Mouse (Mus musculus): ENCODE measurements around the gene Foxk1. TPM values are rescaled to one million over a fixed set of nuclear protein-coding genes. Genes with fewer than 3 reads are reported as not detected.
A peak's percentile ranks its signal among the peaks of the same experiment; 100 is the strongest.

Foxk1 gene
- polyA plus RNA-seq, 1 experiment from 2014 or later: 1.9 TPM

DNA sequence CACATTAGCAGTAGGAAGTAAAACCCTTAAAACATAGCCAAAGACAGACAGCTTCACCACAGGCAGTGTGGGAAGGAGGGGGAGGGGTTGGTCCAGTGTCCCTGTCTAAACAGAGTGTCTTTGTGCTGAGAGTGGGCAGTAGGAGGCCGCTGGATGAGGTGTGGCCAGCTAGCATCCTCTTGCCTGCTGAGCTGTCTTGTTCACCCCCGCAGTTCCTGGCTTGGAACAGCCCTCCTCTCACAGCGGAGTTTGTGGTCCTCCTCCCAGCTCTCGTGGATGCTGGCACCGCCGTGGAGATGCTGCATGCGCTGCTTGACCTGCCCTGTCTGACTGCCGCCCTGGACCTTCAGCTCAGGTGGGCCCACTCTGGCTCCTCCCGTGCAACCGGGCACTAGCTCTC, 72.4 kb downstream of the Foxk1 start:
- Histone ChIP-seq H3K27ac (ENCODE audit: low read length) (no peak overlapping the region), H3K9me3 (ENCODE audit: control insufficient read depth, low read length) (no peaks in the 10 kb centered on the region), H3K4me2 (ENCODE audit: low read depth, low read length) (no peak overlapping the region), H3K4me1 (ENCODE audit: control insufficient read depth, insufficient read depth, low read length) (no peaks in the 10 kb centered on the region), H3K27me3 (replicated peaks; ENCODE audit: control insufficient read depth, insufficient read depth, low read length) (no peaks in the 10 kb centered on the region), H3K4me3 (ENCODE audit: low read length) (no peak overlapping the region), H3K36me3 (ENCODE audit: control insufficient read depth, insufficient read depth, low read length) (peaks cover 3% of the 10 kb centered on the region; the same call in 1 of the 2 replicates), H3K9ac (ENCODE audit: low read depth, low read length) (no peak overlapping the region)
- ATAC-seq: no peak
- 64% methylated on average over 10 of the region's 10 CpGs for WGBS

DNA sequence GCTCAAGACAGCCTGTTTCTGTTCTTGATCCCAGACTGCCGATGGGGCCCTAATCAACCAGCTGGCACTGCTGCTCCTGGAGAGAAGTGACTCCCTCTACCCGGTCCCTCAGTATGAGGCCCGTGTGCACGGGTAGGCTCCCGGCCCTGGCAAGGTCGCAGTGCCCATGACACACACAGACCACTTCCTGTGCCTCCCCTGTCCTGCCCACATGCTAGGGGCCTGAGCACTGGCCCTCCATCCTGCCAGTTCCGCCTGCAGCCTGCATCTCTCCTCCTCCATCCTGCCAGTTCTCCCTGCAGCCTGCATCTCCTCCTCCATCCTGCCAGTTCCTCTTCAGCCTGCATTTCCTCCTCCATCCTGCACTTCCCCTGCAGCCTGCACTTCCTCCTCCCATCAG, 74.4 kb downstream of the Foxk1 start:
- no peak for ATAC-seq

DNA sequence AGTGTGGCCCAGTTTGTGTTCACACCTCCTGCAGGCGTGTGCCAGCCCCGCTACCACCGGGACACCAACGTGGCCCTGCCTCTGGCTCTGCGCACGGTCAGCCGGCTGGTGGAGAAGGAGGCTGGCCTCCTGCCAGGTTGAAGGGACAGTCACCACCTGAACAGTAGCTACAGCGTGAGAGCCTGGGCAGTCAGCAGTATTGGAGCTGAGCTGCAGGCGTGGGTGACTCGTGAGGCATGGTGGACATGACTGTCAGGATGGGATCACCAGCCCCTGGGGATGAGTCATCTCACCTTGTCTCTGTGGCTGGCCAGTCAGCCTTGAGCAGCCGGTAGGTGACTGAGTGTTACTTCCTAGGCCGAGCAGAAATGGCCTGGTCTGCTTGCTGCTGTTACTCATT, 76.0 kb downstream of the Foxk1 start:
- H3K4me3 ChIP-seq (ENCODE audit: low read length): no peak overlapping the region
- no peak overlapping the region for H3K9ac ChIP-seq (ENCODE audit: low read depth, low read length)
- no peak overlapping the region for H3K4me2 ChIP-seq (ENCODE audit: low read depth, low read length)
- no peaks in the 10 kb centered on the region for H3K9me3 ChIP-seq (ENCODE audit: control insufficient read depth, low read length)
- no peak for ATAC-seq
- no peaks in the 10 kb centered on the region for H3K4me1 ChIP-seq (ENCODE audit: control insufficient read depth, insufficient read depth, low read length)
- no peaks in the 10 kb centered on the region for H3K27me3 ChIP-seq (replicated peaks; ENCODE audit: control insufficient read depth, insufficient read depth, low read length)
- peaks cover 3% of the 10 kb centered on the region; the same call in 1 of the 2 replicates for H3K36me3 ChIP-seq (ENCODE audit: control insufficient read depth, insufficient read depth, low read length)
- H3K27ac ChIP-seq (ENCODE audit: low read length): no peak overlapping the region
- 78% methylated on average over 12 of the region's 12 CpGs for WGBS

More for the DNA sequence above, 74.4 kb downstream of the Foxk1 start:
- Histone ChIP-seq H3K4me2 (ENCODE audit: low read depth, low read length) (no peak overlapping the region), H3K36me3 (ENCODE audit: control insufficient read depth, insufficient read depth, low read length) (peaks cover 3% of the 10 kb centered on the region; the same call in 1 of the 2 replicates), H3K27me3 (replicated peaks; ENCODE audit: control insufficient read depth, insufficient read depth, low read length) (no peaks in the 10 kb centered on the region), H3K9me3 (ENCODE audit: control insufficient read depth, low read length) (no peaks in the 10 kb centered on the region), H3K27ac (ENCODE audit: low read length) (no peak overlapping the region), H3K9ac (ENCODE audit: low read depth, low read length) (no peak overlapping the region), H3K4me3 (ENCODE audit: low read length) (no peak overlapping the region), H3K4me1 (ENCODE audit: control insufficient read depth, insufficient read depth, low read length) (no peaks in the 10 kb centered on the region)
- 81% methylated on average over 7 of the region's 7 CpGs for WGBS

DNA sequence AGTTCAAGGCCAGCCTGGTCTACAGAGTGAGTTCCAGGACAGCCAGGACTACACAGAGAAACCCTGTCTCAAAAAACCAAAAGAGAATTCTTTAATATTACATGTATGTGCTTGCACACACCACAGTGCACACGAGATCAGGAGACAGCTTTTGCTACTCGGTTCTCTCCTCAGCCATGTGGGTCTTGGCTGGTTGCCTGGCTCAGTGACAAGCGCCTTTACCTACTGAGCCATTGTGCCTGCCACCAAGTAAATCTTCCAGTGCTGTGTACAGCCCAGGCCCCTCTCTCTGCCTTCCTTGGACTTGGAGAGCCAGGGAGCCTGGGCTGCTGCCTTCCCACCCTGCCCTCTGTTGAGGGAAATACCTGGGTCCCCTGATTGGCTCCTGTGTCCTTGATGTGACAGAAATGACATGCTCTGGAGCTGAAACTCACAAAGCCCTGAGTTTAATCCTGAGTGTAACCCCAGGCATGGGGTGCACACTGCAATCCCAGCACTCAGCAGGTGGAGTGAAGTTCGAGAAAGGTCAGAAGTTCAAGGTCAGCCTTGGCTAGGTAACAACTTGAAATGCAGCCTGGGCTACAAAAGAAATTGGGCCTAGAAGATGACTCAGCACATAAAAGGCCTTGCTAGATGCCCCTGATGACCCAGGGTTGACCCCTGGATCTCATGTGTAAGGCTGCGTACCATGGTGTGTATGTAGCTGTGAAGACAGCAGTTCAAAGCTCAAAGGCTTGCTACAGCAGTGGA, 76.7 kb downstream of the Foxk1 start:
- 84% methylated on average over 5 of the region's 5 CpGs for WGBS
- H3K9me3 ChIP-seq (ENCODE audit: control insufficient read depth, low read length): no peaks in the 10 kb centered on the region
- H3K4me2 ChIP-seq (ENCODE audit: low read depth, low read length): no peak overlapping the region
- no peak overlapping the region for H3K27ac ChIP-seq (ENCODE audit: low read length)
- no peak overlapping the region for H3K4me3 ChIP-seq (ENCODE audit: low read length)
- ATAC-seq: peak; percentile 17; the same call in 1 of the 2 replicates
- H3K4me1 ChIP-seq (ENCODE audit: control insufficient read depth, insufficient read depth, low read length): no peaks in the 10 kb centered on the region
- H3K9ac ChIP-seq (ENCODE audit: low read depth, low read length): no peak overlapping the region
- H3K27me3 ChIP-seq (replicated peaks; ENCODE audit: control insufficient read depth, insufficient read depth, low read length): no peaks in the 10 kb centered on the region
- peaks cover 3% of the 10 kb centered on the region; the same call in 1 of the 2 replicates for H3K36me3 ChIP-seq (ENCODE audit: control insufficient read depth, insufficient read depth, low read length)

DNA sequence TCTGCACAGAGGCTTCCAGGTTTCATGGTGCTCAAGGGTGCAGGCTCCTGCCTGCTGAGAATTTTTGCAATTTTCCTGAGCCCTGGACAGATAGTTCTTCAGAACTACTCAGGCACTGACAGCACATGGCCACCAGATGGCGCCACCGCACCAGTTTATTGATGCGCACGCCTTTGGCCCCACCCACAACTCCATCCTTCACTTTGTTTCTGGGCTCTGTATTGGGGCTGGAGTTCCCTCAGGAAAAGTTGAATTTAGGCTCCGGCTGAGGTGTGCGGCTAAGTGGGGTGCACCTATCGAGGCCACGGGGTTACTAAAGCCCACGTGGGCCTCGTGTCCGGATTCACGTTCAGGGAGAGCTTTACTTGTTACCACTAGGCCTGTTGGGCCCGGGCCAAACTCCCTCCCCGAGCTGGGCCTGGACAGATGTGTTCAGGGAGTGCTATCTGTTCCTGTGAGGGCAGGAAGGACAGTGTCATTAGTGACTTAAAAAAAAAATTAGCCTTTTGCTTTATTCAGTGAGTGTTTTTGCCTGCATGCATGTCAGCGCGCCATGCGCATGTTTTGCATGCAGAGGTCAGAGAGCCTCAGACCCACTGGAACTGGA, 77.6 kb downstream of the Foxk1 start:
- Histone ChIP-seq H3K4me1 (ENCODE audit: control insufficient read depth, insufficient read depth, low read length) (no peaks in the 10 kb centered on the region), H3K9ac (ENCODE audit: low read depth, low read length) (no peak overlapping the region), H3K27ac (ENCODE audit: low read length) (no peak overlapping the region), H3K4me2 (ENCODE audit: low read depth, low read length) (peak overlapping the region; percentile 45), H3K27me3 (replicated peaks; ENCODE audit: control insufficient read depth, insufficient read depth, low read length) (no peaks in the 10 kb centered on the region), H3K36me3 (ENCODE audit: control insufficient read depth, insufficient read depth, low read length) (peaks cover 3% of the 10 kb centered on the region; the same call in 1 of the 2 replicates), H3K9me3 (ENCODE audit: control insufficient read depth, low read length) (no peaks in the 10 kb centered on the region), H3K4me3 (ENCODE audit: low read length) (0 out of 2 replicates have a peak overlapping the region, but pooled peaks have one; percentile 22)
- ATAC-seq: peak; percentile 61
- WGBS: 27% methylated on average over 17 of the region's 17 CpGs

DNA sequence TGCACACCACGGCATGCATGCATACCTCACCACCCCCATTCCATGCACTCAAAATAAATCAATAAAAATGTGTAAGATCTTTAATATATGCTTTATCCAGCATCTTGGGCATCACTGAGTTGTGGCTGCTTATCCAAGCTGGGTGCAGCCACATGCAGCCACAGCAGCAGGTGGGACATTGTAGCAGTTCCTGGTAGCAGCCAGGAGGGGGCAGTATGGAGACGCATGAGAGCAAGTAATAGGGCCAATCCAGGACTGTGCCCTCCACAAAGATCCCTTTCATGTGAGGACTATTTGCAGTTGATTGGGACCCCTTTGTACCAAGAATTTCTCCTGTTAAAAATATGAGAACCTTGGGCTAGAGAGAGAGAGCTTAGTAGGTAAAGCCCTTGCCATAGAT, 81.2 kb downstream of the Foxk1 start:
- Histone ChIP-seq H3K4me2 (ENCODE audit: low read depth, low read length) (no peak overlapping the region), H3K27me3 (replicated peaks; ENCODE audit: control insufficient read depth, insufficient read depth, low read length) (no peaks in the 10 kb centered on the region), H3K4me3 (ENCODE audit: low read length) (no peak overlapping the region), H3K27ac (ENCODE audit: low read length) (no peak overlapping the region), H3K9me3 (ENCODE audit: control insufficient read depth, low read length) (no peaks in the 10 kb centered on the region), H3K9ac (ENCODE audit: low read depth, low read length) (no peak overlapping the region), H3K36me3 (ENCODE audit: control insufficient read depth, insufficient read depth, low read length) (no peaks in the 10 kb centered on the region), H3K4me1 (ENCODE audit: control insufficient read depth, insufficient read depth, low read length) (no peaks in the 10 kb centered on the region)
- 63% methylated on average over 2 of the region's 2 CpGs for WGBS
- no peak for ATAC-seq

DNA sequence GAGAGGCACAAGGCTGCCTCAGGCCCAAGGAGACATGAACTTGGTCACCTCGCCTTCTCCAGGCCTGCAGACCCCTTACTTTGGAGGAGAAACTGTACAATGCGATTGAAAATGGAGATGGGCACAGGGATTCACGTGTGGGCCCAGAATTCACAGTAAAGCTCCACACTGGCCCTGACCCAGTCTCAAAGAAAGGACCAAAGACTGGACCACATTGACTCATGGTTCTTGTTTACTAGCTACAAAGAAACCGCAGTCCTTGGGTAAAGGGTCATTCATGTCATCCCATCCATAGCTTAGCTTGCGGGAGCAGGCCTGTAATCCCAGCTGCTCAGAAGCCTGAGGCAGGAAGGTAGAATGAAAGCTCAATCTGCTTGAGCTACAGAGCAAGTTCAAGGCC, 82.3 kb downstream of the Foxk1 start:
- no peak overlapping the region for H3K4me3 ChIP-seq (ENCODE audit: low read length)
- no peak for ATAC-seq
- H3K27me3 ChIP-seq (replicated peaks; ENCODE audit: control insufficient read depth, insufficient read depth, low read length): no peaks in the 10 kb centered on the region
- no peaks in the 10 kb centered on the region for H3K36me3 ChIP-seq (ENCODE audit: control insufficient read depth, insufficient read depth, low read length)
- H3K4me1 ChIP-seq (ENCODE audit: control insufficient read depth, insufficient read depth, low read length): no peaks in the 10 kb centered on the region
- no peak overlapping the region for H3K4me2 ChIP-seq (ENCODE audit: low read depth, low read length)
- no peaks in the 10 kb centered on the region for H3K9me3 ChIP-seq (ENCODE audit: control insufficient read depth, low read length)
- no peak overlapping the region for H3K27ac ChIP-seq (ENCODE audit: low read length)
- 93% methylated on average over 5 of the region's 5 CpGs for WGBS
- no peak overlapping the region for H3K9ac ChIP-seq (ENCODE audit: low read depth, low read length)

DNA sequence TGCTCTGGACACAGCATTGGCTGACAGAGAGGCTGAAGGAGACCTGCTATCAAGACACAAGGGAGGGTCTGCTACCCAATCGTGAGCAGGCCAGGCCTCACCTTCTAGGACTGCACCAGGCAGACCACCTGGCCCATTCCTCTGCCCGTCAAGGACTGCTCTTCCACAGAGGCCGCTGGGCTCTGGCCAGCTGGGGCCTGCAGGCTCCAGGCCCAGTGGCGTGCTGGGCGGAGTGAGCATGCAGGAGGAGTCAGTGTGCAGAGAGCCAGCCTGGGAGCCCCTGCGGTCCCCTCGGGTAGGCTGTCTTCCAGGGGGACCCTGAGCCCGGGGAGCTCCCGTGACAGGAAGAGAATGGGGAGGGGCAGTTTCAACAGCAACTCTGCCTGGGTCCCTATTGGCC, 85.4 kb downstream of the Foxk1 start:
- Histone ChIP-seq H3K27me3 (replicated peaks; ENCODE audit: control insufficient read depth, insufficient read depth, low read length) (no peaks in the 10 kb centered on the region), H3K4me1 (ENCODE audit: control insufficient read depth, insufficient read depth, low read length) (no peaks in the 10 kb centered on the region), H3K27ac (ENCODE audit: low read length) (no peak overlapping the region), H3K9me3 (ENCODE audit: control insufficient read depth, low read length) (no peaks in the 10 kb centered on the region), H3K4me2 (ENCODE audit: low read depth, low read length) (no peak overlapping the region), H3K36me3 (ENCODE audit: control insufficient read depth, insufficient read depth, low read length) (no peaks in the 10 kb centered on the region), H3K4me3 (ENCODE audit: low read length) (no peak overlapping the region), H3K9ac (ENCODE audit: low read depth, low read length) (no peak overlapping the region)
- no peak for ATAC-seq
- WGBS: 60% methylated on average over 9 of the region's 9 CpGs

DNA sequence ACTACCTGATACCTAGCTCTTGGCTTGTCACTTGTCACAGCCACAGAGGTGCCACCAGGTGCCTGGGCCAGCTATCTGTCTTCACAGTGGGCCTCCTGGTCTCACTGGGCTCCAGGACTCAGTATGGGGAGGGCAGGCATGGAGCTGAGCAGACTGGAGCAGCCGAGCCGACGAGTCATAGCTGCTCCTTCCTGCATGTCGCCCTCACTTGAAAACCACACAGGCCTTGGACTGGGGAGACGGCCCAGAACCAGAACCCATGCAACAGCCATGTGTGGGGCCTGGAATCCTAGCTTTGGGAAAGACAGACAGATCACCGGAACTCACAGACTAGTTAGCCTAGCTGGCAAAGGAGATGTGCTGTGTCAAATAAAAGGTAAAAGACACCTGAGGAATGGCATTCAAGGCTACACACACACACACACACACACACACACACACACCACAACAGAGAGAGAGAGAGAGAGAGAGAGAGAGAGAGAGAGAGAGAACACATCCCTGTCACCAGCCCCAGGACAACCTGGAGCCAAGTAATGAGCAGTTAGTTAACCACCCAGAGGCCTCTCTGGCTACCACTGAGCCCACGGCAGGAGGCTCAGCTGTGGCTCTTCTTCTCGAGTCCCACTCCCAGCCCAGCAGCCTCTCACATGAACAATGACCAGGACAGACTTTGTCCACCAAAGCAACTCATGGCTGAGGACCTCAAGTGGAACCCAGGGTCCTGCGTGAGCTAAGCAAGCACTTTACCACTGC, 88.8 kb downstream of the Foxk1 start:
- Histone ChIP-seq H3K9ac (ENCODE audit: low read depth, low read length) (no peak overlapping the region), H3K4me1 (ENCODE audit: control insufficient read depth, insufficient read depth, low read length) (no peaks in the 10 kb centered on the region)
- 69% methylated on average over 9 of the region's 9 CpGs for WGBS

More for the DNA sequence above, 88.8 kb downstream of the Foxk1 start:
- ATAC-seq: no peak
- Histone ChIP-seq H3K27me3 (replicated peaks; ENCODE audit: control insufficient read depth, insufficient read depth, low read length) (no peaks in the 10 kb centered on the region), H3K4me2 (ENCODE audit: low read depth, low read length) (no peak overlapping the region), H3K4me3 (ENCODE audit: low read length) (no peak overlapping the region), H3K9me3 (ENCODE audit: control insufficient read depth, low read length) (no peaks in the 10 kb centered on the region), H3K27ac (ENCODE audit: low read length) (no peak overlapping the region), H3K36me3 (ENCODE audit: control insufficient read depth, insufficient read depth, low read length) (no peaks in the 10 kb centered on the region)
